Mouse (Mus musculus) embryo, embryonic 11.5 days (tissue): Measurements from ENCODE around the gene Nhs.

Experiments
- DNase-seq: peaks from one replicate; pipeline ENCODE4 v3.0.0-alpha.2; 2012; ENCODE audit warnings: low read depth, low spot score

Gene Nhs

DNA sequence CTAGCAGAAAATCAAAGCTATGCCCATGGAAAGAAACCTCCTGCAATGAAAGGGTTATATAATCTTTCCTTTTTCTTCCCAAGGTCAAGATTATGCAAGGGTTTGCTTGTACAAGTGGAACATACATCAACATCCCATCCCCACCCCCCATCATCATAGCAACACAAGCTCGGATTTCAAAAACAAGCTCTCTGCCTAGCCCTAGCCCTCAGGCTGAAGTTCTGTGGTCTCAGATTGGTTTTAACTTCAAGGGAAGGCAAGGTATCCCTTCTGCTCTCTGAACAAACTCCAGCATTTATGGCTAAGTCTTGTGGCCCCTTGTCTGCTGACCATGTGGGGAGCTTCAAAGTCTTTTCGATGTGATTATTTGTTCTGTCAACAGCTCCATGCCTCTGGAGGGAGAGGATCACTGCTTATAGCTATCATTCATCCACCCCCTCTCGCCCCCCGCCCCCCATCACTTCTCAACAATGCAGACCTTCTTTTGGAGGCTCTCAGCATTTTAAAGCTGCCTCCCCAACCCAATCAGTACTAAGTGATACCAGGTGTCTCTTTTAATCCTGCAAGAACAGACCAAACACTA lies 216.3 kb downstream of the Nhs start:
- no peak for DNase-seq

DNA sequence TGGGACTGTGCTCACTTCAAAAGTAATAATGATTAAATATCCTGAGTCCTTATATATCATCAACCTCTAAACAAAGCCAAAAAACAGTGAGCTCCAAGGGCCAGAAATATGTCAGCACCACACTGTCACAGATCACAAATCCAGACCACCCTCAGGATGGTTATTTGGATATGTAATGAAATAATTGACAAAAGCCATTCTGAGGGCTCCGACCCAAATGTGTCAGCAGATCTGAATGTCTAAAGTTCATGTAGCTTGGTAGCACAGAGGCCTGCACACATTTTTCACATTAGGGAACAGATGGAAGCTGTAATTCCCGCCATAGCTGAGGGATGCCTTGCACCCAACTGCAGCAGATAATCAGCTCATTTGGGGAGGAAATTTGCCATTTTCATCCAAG lies 218.8 kb downstream of the Nhs start:
- no peak for DNase-seq

DNA sequence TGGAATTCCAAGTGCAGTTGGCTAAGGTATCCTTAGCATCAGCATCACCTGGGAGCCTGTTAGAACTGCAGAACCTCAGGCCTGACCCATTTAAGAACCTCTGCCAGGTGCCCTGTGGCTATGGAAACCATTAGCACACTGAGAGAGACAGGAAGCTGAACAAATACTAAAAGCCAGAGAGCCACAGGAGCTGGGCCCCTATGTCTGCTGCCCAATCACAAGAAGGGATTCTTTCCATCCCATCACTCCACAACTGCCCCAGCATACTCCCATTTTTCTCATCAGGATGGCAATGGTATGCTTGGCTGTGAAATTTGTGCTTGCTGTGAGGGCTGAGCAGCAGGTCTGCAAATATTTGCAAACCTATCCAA lies 232.9 kb downstream of the Nhs start:
- no peak for DNase-seq

DNA sequence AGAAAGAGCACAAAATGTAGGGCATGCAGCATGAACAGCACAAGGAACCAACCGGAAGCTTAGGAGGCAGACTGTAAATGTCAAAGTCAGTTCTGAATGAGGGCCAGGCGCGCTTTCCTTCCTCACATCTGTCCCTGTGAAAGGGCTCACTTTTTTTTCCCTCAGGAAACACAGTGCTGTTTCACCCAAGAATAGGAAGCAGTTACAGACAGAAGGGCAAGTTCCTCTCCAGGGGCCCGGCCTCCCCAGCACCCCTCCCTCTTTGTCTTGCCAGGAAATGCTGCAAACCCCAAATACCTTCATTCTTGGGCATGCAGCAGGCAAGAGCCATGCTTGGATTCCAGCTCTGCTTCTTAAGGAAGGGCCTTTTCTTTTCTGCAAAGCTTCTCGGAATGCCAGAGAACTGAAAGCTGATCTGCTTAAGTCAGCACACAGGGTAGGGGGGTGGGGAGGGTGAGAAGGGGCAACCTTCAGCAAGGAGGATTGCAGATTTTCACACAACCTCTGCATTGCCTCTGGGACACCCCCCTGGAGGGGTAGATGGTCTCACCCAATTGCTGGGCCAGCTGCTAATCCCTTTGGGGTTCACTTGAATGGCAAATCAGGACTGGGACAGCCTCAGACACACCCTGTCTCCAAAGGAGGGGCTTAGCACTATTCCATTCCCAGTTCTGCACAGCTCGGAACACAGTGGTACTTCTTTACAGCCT lies 233.4 kb downstream of the Nhs start:
- DNase-seq = no peak

DNA sequence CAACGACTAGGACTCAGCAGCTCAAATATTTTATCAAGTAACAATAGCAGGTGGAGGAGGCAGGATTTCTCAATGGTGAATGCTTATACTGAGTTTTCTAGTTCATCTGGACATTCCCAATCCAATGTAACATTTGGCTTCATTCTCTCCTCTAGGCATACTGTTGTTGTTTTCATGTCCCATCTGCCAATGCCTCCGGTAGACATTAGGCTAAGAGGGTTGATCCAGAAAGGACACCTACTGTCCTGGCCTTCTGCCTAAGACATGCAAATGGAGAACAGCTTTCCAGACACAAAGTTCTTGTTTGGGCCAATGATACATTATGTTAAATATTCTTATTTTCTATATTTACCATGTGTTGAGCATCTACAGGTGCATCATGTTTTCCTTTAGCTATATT lies 236.9 kb downstream of the Nhs start:
- no peak for DNase-seq

DNA sequence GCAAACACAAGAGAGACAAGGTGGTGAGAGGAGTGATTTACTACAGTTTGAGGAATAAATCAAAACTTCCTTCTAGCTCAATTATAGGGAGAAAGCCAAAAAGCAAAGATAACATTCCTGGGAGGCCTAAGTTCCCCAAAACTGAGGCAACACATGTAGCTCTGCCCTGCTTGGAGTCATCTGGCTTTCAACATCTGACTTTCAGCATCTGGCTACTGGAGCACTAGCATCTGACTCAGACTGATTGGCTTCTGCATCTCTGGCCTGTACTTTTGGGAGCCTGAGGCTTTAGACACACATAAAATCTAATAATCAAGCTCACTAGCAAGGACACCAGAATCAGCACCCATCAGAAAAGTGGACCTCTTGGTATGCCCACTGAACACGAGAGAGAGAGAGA lies 237.9 kb downstream of the Nhs start:
- DNase-seq = no peak

DNA sequence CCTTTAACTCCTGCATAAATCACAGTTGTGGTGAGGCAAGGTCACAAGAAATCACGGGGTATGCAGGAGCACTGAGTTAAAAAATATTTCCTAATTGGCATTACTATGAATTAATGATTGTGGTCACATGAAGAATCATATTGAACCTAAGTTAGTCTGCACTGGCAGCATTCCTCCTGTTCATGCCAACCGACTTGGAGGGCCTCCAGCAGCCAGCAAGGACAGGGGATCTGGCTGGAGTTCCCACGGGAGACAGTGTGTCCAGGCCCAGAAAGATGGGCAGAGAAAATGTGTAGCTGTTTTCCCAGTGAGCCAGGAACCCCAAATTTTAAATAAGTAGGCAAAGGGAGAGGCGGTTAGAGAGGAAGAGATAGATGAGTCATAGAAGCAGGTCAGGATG lies 249.6 kb downstream of the Nhs start:
- no peak for DNase-seq

DNA sequence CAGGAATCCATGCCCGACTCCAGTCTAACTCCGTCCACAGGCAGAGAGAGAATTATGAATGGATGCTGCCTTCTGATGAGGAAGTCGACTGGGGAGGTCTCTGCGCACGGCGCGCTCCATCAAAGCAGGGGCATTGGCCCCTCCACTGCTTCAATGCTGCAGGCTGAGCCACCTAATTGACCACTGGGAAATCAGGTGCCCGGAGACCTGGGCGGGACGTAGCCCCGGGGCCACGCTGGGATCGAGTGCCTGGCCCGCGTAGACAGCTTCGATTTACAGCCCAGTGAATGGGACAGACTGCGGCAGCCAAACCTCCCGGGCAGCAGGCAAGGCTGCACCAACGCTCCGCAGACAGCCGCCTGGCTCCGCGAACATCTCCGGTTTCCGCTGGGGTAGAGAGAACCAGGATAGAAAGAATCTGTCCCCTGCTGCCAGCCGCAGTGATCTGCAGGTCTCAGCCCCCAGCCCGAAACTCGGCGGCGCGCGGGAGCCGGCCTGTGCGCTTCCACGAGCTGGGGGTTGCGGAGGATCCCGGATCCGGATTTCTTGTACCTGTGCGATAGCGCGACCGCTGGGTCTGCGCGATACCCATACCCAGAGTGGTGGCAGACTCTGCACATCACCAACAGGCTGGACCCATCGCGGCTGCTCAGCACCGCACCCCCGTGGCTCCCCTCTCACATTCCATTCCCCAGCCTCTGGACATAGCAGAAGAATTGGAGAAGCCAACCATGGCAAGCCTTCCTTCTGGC lies 250.7 kb downstream of the Nhs start:
- no peak for DNase-seq

DNA sequence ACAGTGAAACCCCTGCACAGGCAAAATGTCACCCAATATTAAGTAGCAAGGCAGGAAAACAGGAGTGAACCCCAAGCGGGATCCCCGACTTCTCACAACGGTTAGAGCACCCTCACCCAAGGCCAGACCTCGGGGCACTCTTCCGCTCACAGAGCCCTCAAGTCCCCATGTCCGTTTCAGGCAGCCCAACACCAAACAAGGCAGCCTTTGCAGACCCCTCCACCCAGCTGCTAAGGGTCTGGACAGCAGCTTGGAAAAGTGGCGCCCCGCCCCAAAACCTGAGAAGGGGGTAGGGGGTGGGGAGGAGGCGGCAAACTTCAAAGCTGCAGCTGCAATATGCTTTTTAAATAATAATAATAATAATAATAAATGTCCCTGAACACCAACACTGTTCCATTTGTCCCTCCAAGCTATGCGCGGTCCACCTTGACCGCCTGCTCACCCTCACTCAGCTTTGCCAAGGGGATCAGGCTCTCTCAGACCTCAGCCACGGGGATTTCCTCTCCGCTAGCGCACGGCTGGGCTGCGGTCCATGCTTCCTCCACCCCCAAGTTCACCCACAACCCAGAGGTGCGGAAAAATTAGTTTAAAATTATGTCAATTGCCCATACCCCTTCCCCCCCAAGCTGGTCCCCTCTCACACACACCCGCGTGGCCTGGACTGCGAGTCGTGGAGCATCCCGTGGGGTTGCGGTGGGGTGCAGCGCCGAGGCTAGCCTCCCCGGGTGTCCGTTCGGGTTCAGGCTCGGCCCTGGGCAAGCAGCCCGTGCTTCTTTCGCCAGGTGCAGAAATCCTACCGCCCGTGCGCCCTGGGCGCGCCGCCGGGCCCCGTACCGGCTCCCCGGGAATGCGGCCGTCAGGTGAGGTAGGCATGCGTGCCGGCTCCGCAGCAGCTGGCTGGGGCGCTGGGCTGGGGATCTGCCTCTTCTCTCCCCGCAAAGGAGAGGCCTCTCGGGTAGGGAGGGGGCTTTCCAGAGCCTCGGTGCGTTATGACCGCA lies 251.6 kb downstream of the Nhs start:
- DNase-seq = no peak

DNA sequence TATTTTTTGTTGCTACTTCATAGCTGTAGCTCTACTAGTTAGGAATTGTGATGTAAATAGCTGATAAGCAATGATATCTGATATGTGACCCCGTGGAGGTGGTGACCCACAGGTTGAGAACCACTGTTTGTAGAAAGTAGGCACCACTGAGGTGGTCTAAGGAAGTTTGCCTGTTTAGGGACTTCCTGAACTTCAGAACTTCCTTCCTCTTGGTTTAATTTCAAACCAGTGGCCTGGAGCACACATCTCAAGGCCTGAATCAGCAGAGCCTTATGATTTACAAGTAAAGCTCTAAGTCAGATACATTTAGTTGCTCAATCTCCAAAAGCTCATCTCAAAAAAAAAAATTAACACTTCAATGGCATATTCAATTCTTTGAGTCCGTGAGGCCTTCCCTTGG lies 265.1 kb downstream of the Nhs start:
- no peak for DNase-seq

DNA sequence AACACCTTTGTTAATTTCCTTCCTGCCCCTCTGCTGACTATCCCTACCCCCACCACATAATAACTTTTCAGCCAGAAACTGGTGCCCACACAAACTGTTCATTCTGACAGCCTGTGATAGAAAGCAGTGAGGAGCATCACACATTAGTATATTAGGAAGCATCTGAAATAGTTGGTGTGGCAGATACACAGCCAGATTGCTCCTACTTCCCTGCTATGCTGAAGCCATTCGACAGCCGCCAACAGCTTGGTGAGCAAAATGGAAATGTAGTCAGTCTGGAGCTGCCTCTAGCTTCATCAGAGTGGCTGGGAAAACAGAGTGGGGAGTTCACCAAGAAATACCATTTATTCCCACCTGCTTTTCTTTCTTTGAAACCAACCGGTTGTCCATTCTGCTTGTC lies 275.9 kb downstream of the Nhs start:
- no peak for DNase-seq

DNA sequence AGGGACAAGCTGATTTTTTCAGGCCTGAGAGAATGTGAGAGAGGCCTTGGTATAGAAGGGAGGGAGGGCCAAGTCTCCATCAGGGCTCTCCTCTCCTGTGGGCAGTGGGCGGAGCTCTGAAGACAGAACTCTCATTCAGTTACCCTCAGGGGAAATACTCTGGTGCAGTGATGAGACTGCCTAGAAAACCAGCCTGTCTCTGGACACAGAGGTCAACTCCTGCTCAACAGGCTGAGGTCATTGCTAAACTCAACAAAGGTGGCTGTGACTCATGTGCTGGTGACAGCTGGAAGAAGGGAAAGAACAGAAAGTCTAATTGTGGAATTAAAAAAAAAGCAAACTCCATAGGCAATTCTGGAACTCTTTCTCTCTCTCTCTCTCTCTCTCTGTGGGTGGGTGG lies 282.4 kb downstream of the Nhs start:
- no peak for DNase-seq

DNA sequence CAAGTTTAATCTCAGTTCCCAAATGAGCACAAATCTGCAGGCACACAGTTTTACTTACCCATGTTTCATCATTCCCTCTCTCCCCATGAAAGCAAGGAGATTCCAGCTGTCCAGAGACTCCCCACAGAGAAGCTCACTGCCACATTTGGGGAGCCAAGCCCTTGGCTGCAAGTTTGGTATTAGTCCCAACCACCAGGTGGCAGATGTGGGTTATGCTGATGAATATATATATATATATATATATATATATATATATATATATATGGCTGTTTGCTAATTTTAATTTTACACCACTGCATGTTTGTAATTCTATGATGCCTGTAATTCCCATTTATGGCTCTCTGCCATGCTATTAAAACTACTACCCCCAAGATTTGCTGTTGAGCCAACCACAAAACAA lies 286.0 kb downstream of the Nhs start:
- DNase-seq = no peak

DNA sequence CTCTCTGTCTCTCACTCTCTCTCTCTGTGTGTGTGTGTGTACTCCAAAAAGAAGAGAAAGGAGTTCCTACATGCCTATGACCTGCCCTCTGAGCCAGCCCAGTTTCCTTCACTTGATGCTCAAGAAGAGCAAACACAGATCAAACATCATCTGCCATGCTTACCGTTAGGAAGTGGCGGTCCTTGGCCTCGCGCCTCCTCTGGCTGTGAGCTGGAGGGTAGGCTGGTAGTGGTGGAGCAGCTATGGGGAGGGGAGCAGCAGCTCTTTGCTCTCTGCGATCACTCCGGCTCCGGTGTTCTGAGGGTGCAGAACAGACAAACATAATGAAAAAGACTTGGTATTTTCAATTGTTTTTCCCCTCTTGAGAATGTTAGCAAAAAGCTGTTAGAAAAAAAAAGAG lies 288.2 kb downstream of the Nhs start:
- DNase-seq = no peak

DNA sequence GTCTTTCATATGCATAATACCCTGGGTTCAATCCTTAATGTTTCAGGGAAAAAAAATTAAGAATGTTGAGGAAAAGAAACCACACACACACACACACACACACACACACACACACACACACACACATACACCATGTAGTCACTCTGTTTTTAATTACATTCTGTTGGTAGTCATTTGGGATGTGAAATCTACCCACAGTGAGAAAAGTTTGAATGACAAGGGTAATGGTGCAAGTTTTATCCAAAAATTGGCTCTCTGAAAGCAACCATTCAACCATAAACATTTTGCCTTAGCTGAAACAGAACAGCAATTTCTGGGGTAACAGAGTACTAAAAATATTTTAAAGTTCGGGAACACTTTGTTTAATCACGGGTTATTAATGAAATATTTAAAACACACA lies 303.9 kb downstream of the Nhs start:
- no peak for DNase-seq

DNA sequence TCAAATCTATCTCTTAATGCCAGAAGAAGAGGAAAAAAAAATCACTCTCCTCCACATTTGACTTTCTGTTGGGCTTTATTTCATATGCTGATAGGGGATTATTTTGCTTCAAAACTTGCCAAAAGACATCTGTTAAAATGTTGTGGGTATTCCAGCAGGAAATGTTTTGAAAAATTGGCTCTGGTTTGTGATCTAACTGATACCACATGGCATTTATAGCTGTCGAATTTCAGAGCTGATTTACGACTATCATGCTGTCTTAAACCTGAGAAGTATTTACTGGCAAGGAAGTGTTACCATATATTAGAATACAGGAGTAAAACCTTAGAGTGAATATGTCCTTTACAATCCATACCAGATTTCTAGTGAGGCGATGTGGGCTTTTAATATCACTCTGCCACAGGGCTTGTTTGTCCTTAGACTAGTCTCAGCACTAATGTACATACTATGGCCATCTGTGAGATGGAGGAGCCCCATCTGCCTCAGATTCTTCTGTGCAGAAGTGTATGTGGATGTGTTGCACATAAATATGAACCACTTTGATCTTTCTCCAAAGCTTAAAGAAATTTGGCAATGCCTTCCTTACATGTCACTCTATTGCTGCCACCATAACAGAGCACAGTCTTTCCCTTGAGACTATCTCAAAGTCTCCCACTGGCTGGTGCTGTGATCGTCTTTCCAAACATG lies 305.8 kb downstream of the Nhs start:
- no peak for DNase-seq

DNA sequence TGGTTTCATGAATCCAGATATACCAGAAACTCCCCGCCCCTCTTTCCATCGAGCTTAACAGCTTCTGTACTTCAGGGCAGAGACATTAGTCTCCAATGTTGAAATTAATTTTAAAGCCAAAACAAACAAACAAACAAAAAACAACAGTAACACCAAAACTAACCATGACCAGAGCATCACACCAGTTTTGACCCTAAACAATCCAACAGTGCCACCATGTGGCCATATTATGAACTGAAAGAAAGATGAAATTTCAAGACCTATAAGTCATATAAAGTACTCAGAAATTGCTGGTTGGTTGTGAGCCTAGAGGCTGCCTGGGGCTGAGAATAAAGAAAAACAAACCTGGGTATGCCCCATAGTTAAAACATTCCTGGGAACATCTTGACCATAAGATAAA lies 333.3 kb downstream of the Nhs start:
- peak; percentile 17 for DNase-seq

DNA sequence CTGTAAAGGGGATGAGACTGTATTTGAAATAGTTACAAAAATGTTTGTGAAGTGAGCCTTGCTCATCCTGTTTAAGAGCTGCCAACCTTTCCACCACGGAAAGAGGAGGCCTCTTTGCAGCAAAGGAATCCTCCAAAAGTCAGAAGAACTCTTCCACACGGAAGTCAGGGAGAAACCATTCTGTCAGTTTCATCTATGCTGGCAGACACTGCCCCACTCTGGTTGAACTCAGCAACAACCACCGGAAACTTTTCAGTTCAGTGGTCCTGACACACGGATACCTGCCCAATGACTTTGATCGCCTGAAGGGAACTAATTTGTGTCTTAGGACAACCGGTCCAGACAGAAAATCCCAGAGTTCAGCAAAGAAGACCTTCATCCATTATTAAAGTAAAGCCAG lies 369.3 kb downstream of the Nhs start:
- DNase-seq = no peak
